Mouse (Mus musculus) embryonic facial prominence, embryonic 11.5 days (tissue): ENCODE measurements around the gene Fgfr2. TPM values are rescaled to one million over a fixed set of nuclear protein-coding genes. Genes with fewer than 3 reads are reported as not detected.

Experiments used
- ATAC-seq: fragments of 200-750 bp; cut with Nextera tagmentation; replicated peaks from 2 replicates; pipeline ENCODE4 v1.8.0; 2017; ENCODE audit warnings: low read depth; ENCODE audit not compliant: insufficient number of reproducible peaks, low FRiP score, low TSS enrichment
- DNase-seq: peaks from one replicate; pipeline ENCODE4 v3.0.0-alpha.2; 2015; ENCODE audit warnings: low spot score
- H3K27ac ChIP-seq: fragments of 300-500 bp; sonication (generic); replicated peaks from 2 replicates; pipeline ENCODE4 v1.5.1; 2014; ENCODE audit warnings: mild to moderate bottlenecking, low read depth, low read length, control low read depth
- H3K27me3 ChIP-seq: fragments of 300-500 bp; sonication (generic); 2 replicates; pipeline ENCODE4 v1.6.1; 2014; ENCODE audit warnings: mild to moderate bottlenecking, low read length, moderate library complexity, mixed read lengths; ENCODE audit not compliant: control insufficient read depth, insufficient read depth
- H3K36me3 ChIP-seq: fragments of 300-500 bp; sonication (generic); replicated peaks from 2 replicates; pipeline ENCODE4 v1.6.1; 2014; ENCODE audit warnings: low read depth, mild to moderate bottlenecking, low read length, moderate library complexity, mixed read lengths; ENCODE audit not compliant: control insufficient read depth, insufficient read depth
- H3K4me1 ChIP-seq: fragments of 300-500 bp; sonication (generic); 2 replicates; pipeline ENCODE4 v1.6.1; 2014; ENCODE audit warnings: low read length, mixed read lengths; ENCODE audit not compliant: control insufficient read depth, insufficient read depth
- H3K4me2 ChIP-seq: fragments of 300-500 bp; sonication (generic); 2 replicates; pipeline ENCODE4 v1.6.1; 2014; ENCODE audit warnings: low read depth, mild to moderate bottlenecking, control low read depth, low read length, moderate library complexity
- H3K4me3 ChIP-seq: fragments of 300-500 bp; sonication (generic); 2 replicates; pipeline ENCODE4 v1.5.1; 2014; ENCODE audit warnings: low read depth, low read length, control low read depth
- H3K9ac ChIP-seq: fragments of 300-500 bp; sonication (generic); replicated peaks from 2 replicates; pipeline ENCODE4 v1.6.1; 2014; ENCODE audit warnings: mild to moderate bottlenecking, control low read depth, low read length
- H3K9me3 ChIP-seq: fragments of 300-500 bp; sonication (generic); replicated peaks from 2 replicates; pipeline ENCODE4 v1.6.1; 2016; ENCODE audit warnings: mild to moderate bottlenecking, low read length, inconsistent platforms, mixed read lengths; ENCODE audit not compliant: control insufficient read depth
- WGBS: fragments of 180-500 bp; shearing (Covaris S2); extraction: QIAGEN DNeasy Blood & Tissue Kit; methylation state at CpG from one replicate; pipeline ENCODE4 v1.1.7; 2014; 5-methylcytosine and 5-hydroxymethylcytosine counted together
- polyA plus RNA-seq: library from polyadenylated mRNA; unstranded; fragments of >200 nt; fragmentation: Nextera tagmentation; extraction: Ambion mirVana; gene quantifications from 2 replicates; pipeline ENCODE4 v1.2.1, GENCODE M21; 2014

Gene Fgfr2
- polyA plus RNA-seq, 1 experiment from 2014 or later: 75.6 TPM

GRCm38 (mm10) chr7:132573205-132573604 lies 549.9 kb downstream of the Fgfr2 start:
- ATAC-seq: no peak
- 35% methylated on average over 6 of the region's 6 CpGs for WGBS

GRCm38 (mm10) chr7:132572738-132573137 lies 550.4 kb downstream of the Fgfr2 start:
- ATAC-seq (no peak), DNase-seq (no peak)
- no peaks in the 10 kb centered on the region for H3K9me3 ChIP-seq
- no peak overlapping the region for H3K9ac ChIP-seq
- no peak overlapping the region for H3K27ac ChIP-seq
- H3K4me2 ChIP-seq: no peak overlapping the region
- H3K36me3 ChIP-seq: peaks cover 3% of the 10 kb centered on the region; the same call in 1 of the 2 replicates
- H3K4me3 ChIP-seq: no peak overlapping the region
- H3K27me3 ChIP-seq: no peaks in the 10 kb centered on the region; the same call in 1 of the 2 replicates
- WGBS: 63% methylated on average over 3 of the region's 3 CpGs
- H3K4me1 ChIP-seq: no peaks in the 10 kb centered on the region

More at GRCm38 (mm10) chr7:132573205-132573604, 549.9 kb downstream of the Fgfr2 start:
- no peak overlapping the region for H3K4me3 ChIP-seq
- no peak overlapping the region for H3K27ac ChIP-seq
- no peak overlapping the region for H3K4me2 ChIP-seq
- no peaks in the 10 kb centered on the region for H3K9me3 ChIP-seq
- H3K36me3 ChIP-seq: peaks cover 3% of the 10 kb centered on the region; the same call in 1 of the 2 replicates
- no peak overlapping the region for H3K9ac ChIP-seq
- no peaks in the 10 kb centered on the region; the same call in 1 of the 2 replicates for H3K27me3 ChIP-seq
- DNase-seq: no peak
- H3K4me1 ChIP-seq: no peaks in the 10 kb centered on the region

- WGBS: 76% methylated on average over 8 of the region's 8 CpGs
- ATAC-seq: no peak
- H3K9ac ChIP-seq: no peak overlapping the region
Observed at GRCm38 (mm10) chr7:132571481-132571880, 551.7 kb downstream of the Fgfr2 start.

GRCm38 (mm10) chr7:132570071-132570470 lies 553.1 kb downstream of the Fgfr2 start:
- no peak for DNase-seq
- Histone ChIP-seq H3K4me1 (no peaks in the 10 kb centered on the region), H3K9me3 (no peaks in the 10 kb centered on the region), H3K9ac (no peak overlapping the region), H3K36me3 (peaks cover 3% of the 10 kb centered on the region; the same call in 1 of the 2 replicates), H3K27me3 (no peaks in the 10 kb centered on the region), H3K4me2 (no peak overlapping the region), H3K4me3 (no peak overlapping the region), H3K27ac (no peak overlapping the region)
- ATAC-seq: no peak
- WGBS: 92% methylated on average over 5 of the region's 5 CpGs

More at GRCm38 (mm10) chr7:132571481-132571880, 551.7 kb downstream of the Fgfr2 start:
- Histone ChIP-seq H3K4me3 (no peak overlapping the region), H3K36me3 (peaks cover 3% of the 10 kb centered on the region; the same call in 1 of the 2 replicates), H3K27me3 (no peaks in the 10 kb centered on the region), H3K9me3 (no peaks in the 10 kb centered on the region), H3K27ac (no peak overlapping the region), H3K4me2 (no peak overlapping the region), H3K4me1 (no peaks in the 10 kb centered on the region)
- no peak for DNase-seq

- no peak overlapping the region for H3K27ac ChIP-seq
- H3K4me2 ChIP-seq: no peak overlapping the region
- no peak overlapping the region for H3K4me3 ChIP-seq
- peaks cover 5% of the 10 kb centered on the region for H3K36me3 ChIP-seq
- 94% methylated on average over 6 of the region's 6 CpGs for WGBS
- DNase-seq (no peak), ATAC-seq (no peak)
- H3K9ac ChIP-seq: no peak overlapping the region
- H3K9me3 ChIP-seq: no peaks in the 10 kb centered on the region
- H3K27me3 ChIP-seq: no peaks in the 10 kb centered on the region
- no peaks in the 10 kb centered on the region for H3K4me1 ChIP-seq
Observed at GRCm38 (mm10) chr7:132568817-132569216, 554.3 kb downstream of the Fgfr2 start.

GRCm38 (mm10) chr7:132565831-132566230 lies 557.3 kb downstream of the Fgfr2 start:
- Histone ChIP-seq H3K9ac (no peak overlapping the region), H3K27me3 (no peaks in the 10 kb centered on the region), H3K36me3 (peaks cover 6% of the 10 kb centered on the region), H3K4me3 (no peak overlapping the region), H3K9me3 (no peaks in the 10 kb centered on the region), H3K27ac (no peak overlapping the region), H3K4me2 (no peak overlapping the region), H3K4me1 (no peaks in the 10 kb centered on the region)
- DNase-seq (no peak), ATAC-seq (no peak)
- 79% methylated on average over 1 of the region's 1 CpGs for WGBS

GRCm38 (mm10) chr7:132559138-132559766 lies 563.9 kb downstream of the Fgfr2 start:
- no peaks in the 10 kb centered on the region for H3K4me1 ChIP-seq
- H3K27me3 ChIP-seq: no peaks in the 10 kb centered on the region
- no peak overlapping the region for H3K4me3 ChIP-seq
- DNase-seq (no peak), ATAC-seq (no peak)
- H3K36me3 ChIP-seq: peaks cover 12% of the 10 kb centered on the region
- no peak overlapping the region for H3K4me2 ChIP-seq
- 65% methylated on average over 3 of the region's 3 CpGs for WGBS
- H3K27ac ChIP-seq: no peak overlapping the region
- H3K9me3 ChIP-seq: no peaks in the 10 kb centered on the region
- no peak overlapping the region for H3K9ac ChIP-seq

GRCm38 (mm10) chr7:132558141-132558736 lies 564.9 kb downstream of the Fgfr2 start:
- no peak overlapping the region for H3K9ac ChIP-seq
- H3K27ac ChIP-seq: no peak overlapping the region
- peaks cover 9% of the 10 kb centered on the region for H3K36me3 ChIP-seq
- ATAC-seq (no peak), DNase-seq (no peak)
- H3K4me1 ChIP-seq: no peaks in the 10 kb centered on the region
- H3K4me3 ChIP-seq: no peak overlapping the region
- H3K9me3 ChIP-seq: no peaks in the 10 kb centered on the region
- H3K4me2 ChIP-seq: no peak overlapping the region
- WGBS: 93% methylated on average over 7 of the region's 7 CpGs
- no peaks in the 10 kb centered on the region for H3K27me3 ChIP-seq
